Mouse (Mus musculus): Measurements from ENCODE around the gene Dennd1a. TPM values are rescaled to one million over a fixed set of nuclear protein-coding genes. Genes with fewer than 3 reads are reported as not detected.

Dennd1a gene
- polyA plus RNA-seq, 1 experiment from 2014 or later = 17.7 TPM

- H3K27ac ChIP-seq (ENCODE audit: low read depth, low read length) = no peak overlapping the region
- H3K9ac ChIP-seq (ENCODE audit: low read length) = no peak overlapping the region
- ATAC-seq (replicated peaks; ENCODE audit: low FRiP score) (no peak), DNase-seq (ENCODE audit: low spot score) (no peak)
- H3K36me3 ChIP-seq (ENCODE audit: control insufficient read depth, insufficient read depth, low read length) = no peaks in the 10 kb centered on the region
- H3K4me1 ChIP-seq (replicated peaks; ENCODE audit: control insufficient read depth, insufficient read depth, low read length) = 0 out of 2 replicates have a peak, but pooled peaks cover 1% of the 10 kb centered on the region
- H3K27me3 ChIP-seq (ENCODE audit: control insufficient read depth, insufficient read depth, low read length) = no peaks in the 10 kb centered on the region
- no peak overlapping the region for H3K4me3 ChIP-seq (ENCODE audit: low read depth, low read length)
- no peak overlapping the region for H3K4me2 ChIP-seq (ENCODE audit: low read depth, low read length, severe bottlenecking)
- no peaks in the 10 kb centered on the region for H3K9me3 ChIP-seq (ENCODE audit: control insufficient read depth, low read length)
Observed at GRCm38 (mm10) chr2:38191601-38192000, 95.6 kb downstream of the Dennd1a start.

GRCm38 (mm10) chr2:38186438-38186837 lies 100.8 kb downstream of the Dennd1a start:
- no peak overlapping the region for H3K4me3 ChIP-seq (ENCODE audit: low read depth, low read length)
- WGBS = 57% methylated on average over 2 of the region's 2 CpGs
- no peak for ATAC-seq (replicated peaks; ENCODE audit: low FRiP score)
- no peak overlapping the region for H3K27ac ChIP-seq (ENCODE audit: low read depth, low read length)
- 0 out of 2 replicates have a peak, but pooled peaks cover 3% of the 10 kb centered on the region for H3K4me1 ChIP-seq (replicated peaks; ENCODE audit: control insufficient read depth, insufficient read depth, low read length)
- no peak overlapping the region for H3K9ac ChIP-seq (ENCODE audit: low read length)
- no peaks in the 10 kb centered on the region for H3K9me3 ChIP-seq (ENCODE audit: control insufficient read depth, low read length)
- DNase-seq (ENCODE audit: low spot score) = peak; percentile 46
- no peaks in the 10 kb centered on the region for H3K36me3 ChIP-seq (ENCODE audit: control insufficient read depth, insufficient read depth, low read length)
- H3K27me3 ChIP-seq (ENCODE audit: control insufficient read depth, insufficient read depth, low read length) = no peaks in the 10 kb centered on the region
- H3K4me2 ChIP-seq (ENCODE audit: low read depth, low read length, severe bottlenecking) = no peak overlapping the region

GRCm38 (mm10) chr2:38184977-38185376 lies 102.2 kb downstream of the Dennd1a start:
- Histone ChIP-seq H3K9ac (ENCODE audit: low read length) (no peak overlapping the region), H3K4me2 (ENCODE audit: low read depth, low read length, severe bottlenecking) (no peak overlapping the region), H3K9me3 (ENCODE audit: control insufficient read depth, low read length) (no peaks in the 10 kb centered on the region), H3K36me3 (ENCODE audit: control insufficient read depth, insufficient read depth, low read length) (no peaks in the 10 kb centered on the region), H3K27ac (ENCODE audit: low read depth, low read length) (no peak overlapping the region), H3K27me3 (ENCODE audit: control insufficient read depth, insufficient read depth, low read length) (no peaks in the 10 kb centered on the region), H3K4me1 (replicated peaks; ENCODE audit: control insufficient read depth, insufficient read depth, low read length) (0 out of 2 replicates have a peak, but pooled peaks cover 3% of the 10 kb centered on the region), H3K4me3 (ENCODE audit: low read depth, low read length) (no peak overlapping the region)
- no peak for DNase-seq (ENCODE audit: low spot score)
- ATAC-seq (replicated peaks; ENCODE audit: low FRiP score) = no peak
- 95% methylated on average over 3 of the region's 3 CpGs for WGBS

- no peaks in the 10 kb centered on the region for H3K36me3 ChIP-seq (ENCODE audit: control insufficient read depth, insufficient read depth, low read length)
- H3K27me3 ChIP-seq (ENCODE audit: control insufficient read depth, insufficient read depth, low read length) = no peaks in the 10 kb centered on the region
- H3K4me1 ChIP-seq (replicated peaks; ENCODE audit: control insufficient read depth, insufficient read depth, low read length) = 0 out of 2 replicates have a peak, but pooled peaks cover 3% of the 10 kb centered on the region
- no peak overlapping the region for H3K27ac ChIP-seq (ENCODE audit: low read depth, low read length)
- no peaks in the 10 kb centered on the region for H3K9me3 ChIP-seq (ENCODE audit: control insufficient read depth, low read length)
- H3K4me3 ChIP-seq (ENCODE audit: low read depth, low read length) = no peak overlapping the region
- no peak overlapping the region for H3K9ac ChIP-seq (ENCODE audit: low read length)
- no peak for DNase-seq (ENCODE audit: low spot score)
- WGBS = 81% methylated on average over 1 of the region's 1 CpGs
- ATAC-seq (replicated peaks; ENCODE audit: low FRiP score) = no peak
- H3K4me2 ChIP-seq (ENCODE audit: low read depth, low read length, severe bottlenecking) = no peak overlapping the region
Observed at GRCm38 (mm10) chr2:38183881-38184280, 103.3 kb downstream of the Dennd1a start.

GRCm38 (mm10) chr2:38182283-38182682 lies 104.9 kb downstream of the Dennd1a start:
- ATAC-seq (replicated peaks; ENCODE audit: low FRiP score) (no peak), DNase-seq (ENCODE audit: low spot score) (no peak)
- 33% methylated on average over 1 of the region's 1 CpGs for WGBS
- no peaks in the 10 kb centered on the region for H3K9me3 ChIP-seq (ENCODE audit: control insufficient read depth, low read length)
- H3K36me3 ChIP-seq (ENCODE audit: control insufficient read depth, insufficient read depth, low read length) = no peaks in the 10 kb centered on the region
- H3K4me1 ChIP-seq (replicated peaks; ENCODE audit: control insufficient read depth, insufficient read depth, low read length) = 0 out of 2 replicates have a peak, but pooled peaks cover 3% of the 10 kb centered on the region
- H3K9ac ChIP-seq (ENCODE audit: low read length) = no peak overlapping the region
- H3K4me3 ChIP-seq (ENCODE audit: low read depth, low read length) = no peak overlapping the region
- H3K4me2 ChIP-seq (ENCODE audit: low read depth, low read length, severe bottlenecking) = no peak overlapping the region
- no peaks in the 10 kb centered on the region for H3K27me3 ChIP-seq (ENCODE audit: control insufficient read depth, insufficient read depth, low read length)
- no peak overlapping the region for H3K27ac ChIP-seq (ENCODE audit: low read depth, low read length)

GRCm38 (mm10) chr2:38177583-38177978 lies 109.6 kb downstream of the Dennd1a start:
- DNase-seq (ENCODE audit: low spot score) (no peak), ATAC-seq (replicated peaks; ENCODE audit: low FRiP score) (no peak)
- no peak overlapping the region for H3K27ac ChIP-seq (ENCODE audit: low read depth, low read length)
- no peaks in the 10 kb centered on the region for H3K36me3 ChIP-seq (ENCODE audit: control insufficient read depth, insufficient read depth, low read length)
- no peak overlapping the region for H3K9ac ChIP-seq (ENCODE audit: low read length)
- no peak overlapping the region for H3K4me3 ChIP-seq (ENCODE audit: low read depth, low read length)
- no peaks in the 10 kb centered on the region for H3K9me3 ChIP-seq (ENCODE audit: control insufficient read depth, low read length)
- H3K4me1 ChIP-seq (replicated peaks; ENCODE audit: control insufficient read depth, insufficient read depth, low read length) = 0 out of 2 replicates have a peak, but pooled peaks cover 2% of the 10 kb centered on the region
- no peaks in the 10 kb centered on the region for H3K27me3 ChIP-seq (ENCODE audit: control insufficient read depth, insufficient read depth, low read length)
- no peak overlapping the region for H3K4me2 ChIP-seq (ENCODE audit: low read depth, low read length, severe bottlenecking)

- no peak for DNase-seq (ENCODE audit: low spot score)
- H3K4me1 ChIP-seq (replicated peaks; ENCODE audit: control insufficient read depth, insufficient read depth, low read length) = no peaks in the 10 kb centered on the region
- no peak overlapping the region for H3K9ac ChIP-seq (ENCODE audit: low read length)
- WGBS = 81% methylated on average over 4 of the region's 4 CpGs
- ATAC-seq (replicated peaks; ENCODE audit: low FRiP score) = no peak
- no peak overlapping the region for H3K4me3 ChIP-seq (ENCODE audit: low read depth, low read length)
- H3K27ac ChIP-seq (ENCODE audit: low read depth, low read length) = no peak overlapping the region
- no peak overlapping the region for H3K4me2 ChIP-seq (ENCODE audit: low read depth, low read length, severe bottlenecking)
- H3K9me3 ChIP-seq (ENCODE audit: control insufficient read depth, low read length) = no peaks in the 10 kb centered on the region
- no peaks in the 10 kb centered on the region for H3K27me3 ChIP-seq (ENCODE audit: control insufficient read depth, insufficient read depth, low read length)
- no peaks in the 10 kb centered on the region for H3K36me3 ChIP-seq (ENCODE audit: control insufficient read depth, insufficient read depth, low read length)
Observed at GRCm38 (mm10) chr2:38176870-38177582, 110.2 kb downstream of the Dennd1a start.

- ATAC-seq (replicated peaks; ENCODE audit: low FRiP score) (no peak), DNase-seq (ENCODE audit: low spot score) (no peak)
- no peaks in the 10 kb centered on the region for H3K4me1 ChIP-seq (replicated peaks; ENCODE audit: control insufficient read depth, insufficient read depth, low read length)
- H3K4me3 ChIP-seq (ENCODE audit: low read depth, low read length) = no peak overlapping the region
- H3K9ac ChIP-seq (ENCODE audit: low read length) = no peak overlapping the region
- H3K27me3 ChIP-seq (ENCODE audit: control insufficient read depth, insufficient read depth, low read length) = no peaks in the 10 kb centered on the region
- H3K27ac ChIP-seq (ENCODE audit: low read depth, low read length) = no peak overlapping the region
- H3K4me2 ChIP-seq (ENCODE audit: low read depth, low read length, severe bottlenecking) = no peak overlapping the region
- no peaks in the 10 kb centered on the region for H3K9me3 ChIP-seq (ENCODE audit: control insufficient read depth, low read length)
- H3K36me3 ChIP-seq (ENCODE audit: control insufficient read depth, insufficient read depth, low read length) = no peaks in the 10 kb centered on the region
Observed at GRCm38 (mm10) chr2:38175276-38175675, 111.9 kb downstream of the Dennd1a start.

GRCm38 (mm10) chr2:38168606-38169005 lies 118.6 kb downstream of the Dennd1a start:
- Histone ChIP-seq H3K9me3 (ENCODE audit: control insufficient read depth, low read length) (no peaks in the 10 kb centered on the region), H3K27ac (ENCODE audit: low read depth, low read length) (no peak overlapping the region), H3K36me3 (ENCODE audit: control insufficient read depth, insufficient read depth, low read length) (no peaks in the 10 kb centered on the region), H3K4me2 (ENCODE audit: low read depth, low read length, severe bottlenecking) (no peak overlapping the region), H3K9ac (ENCODE audit: low read length) (no peak overlapping the region), H3K27me3 (ENCODE audit: control insufficient read depth, insufficient read depth, low read length) (no peaks in the 10 kb centered on the region), H3K4me1 (replicated peaks; ENCODE audit: control insufficient read depth, insufficient read depth, low read length) (no peaks in the 10 kb centered on the region; the same call in 1 of the 2 replicates), H3K4me3 (ENCODE audit: low read depth, low read length) (no peak overlapping the region)
- 91% methylated on average over 3 of the region's 3 CpGs for WGBS
- ATAC-seq (replicated peaks; ENCODE audit: low FRiP score) (no peak), DNase-seq (ENCODE audit: low spot score) (no peak)

Measured in forebrain, embryonic 11.5 days (tissue).